ENCODE assay signal across 25 mouse cellular contexts in the genomic region with DNA sequence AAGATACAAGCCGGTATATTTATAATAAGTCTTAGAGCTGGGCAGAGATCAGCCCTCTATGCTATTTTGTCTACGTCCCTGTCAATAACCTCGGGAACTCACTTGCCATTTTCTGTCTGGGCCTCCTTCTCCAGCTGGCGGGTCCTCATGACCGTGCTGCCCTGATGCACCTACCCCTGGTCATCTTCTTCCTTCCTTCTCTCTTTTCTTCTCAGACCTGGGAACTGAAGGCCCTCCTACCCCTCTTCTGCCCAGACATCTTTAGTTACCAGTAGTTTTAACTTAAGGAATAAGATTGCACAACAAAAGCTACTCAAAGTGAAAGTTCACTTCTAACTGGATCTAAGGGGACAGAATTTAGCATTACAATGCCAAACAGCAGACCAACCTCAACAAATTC.
"Had no signal": no experiment of that assay in that cellular context is flagged by ENCODE, and none has a peak within 500 bp of the region (broad histone marks: within the 10 kb centered on the region; RNA-seq: fewer than 3 reads in every experiment).

No protein-coding gene starts in this region.

- H3K4me2 ChIP-seq: heart, embryonic 11.5 days; heart, embryonic 13.5 days; heart, embryonic 15.5 days; hindbrain, embryonic 12.5 days; hindbrain, embryonic 14.5 days; intestine, embryonic 15.5 days; kidney, embryonic 15.5 days; limb, embryonic 12.5 days; liver, embryonic 11.5 days had no signal

- H3K27ac ChIP-seq: heart, adult 2 months; heart, embryonic 13.5 days; heart, embryonic 15.5 days; hindbrain, embryonic 10.5 days; hindbrain, embryonic 12.5 days; hindbrain, embryonic 14.5 days; intestine, embryonic 15.5 days; kidney, embryonic 15.5 days; kidney, postnatal 0 days; layer of hippocampus, adult 2 months; left cerebral cortex, adult 2 months; limb, embryonic 10.5 days; limb, embryonic 12.5 days; liver, embryonic 14.5 days had no signal

- H3K27me3 ChIP-seq: heart, embryonic 13.5 days; heart, embryonic 15.5 days; hindbrain, embryonic 12.5 days; intestine, embryonic 15.5 days; kidney, embryonic 15.5 days; limb, embryonic 12.5 days had no signal

- DNase-seq: forebrain, postnatal 0 days; gastrocnemius, postnatal 14 days; gastrocnemius, postnatal 36 days; heart, adult 2 months; heart, postnatal 14 days; heart, postnatal 4 days; kidney, adult 18-20 months had no signal

- H3K4me1 ChIP-seq: hindbrain, embryonic 10.5 days; hindbrain, embryonic 12.5 days; intestine, embryonic 15.5 days; limb, embryonic 10.5 days; limb, embryonic 12.5 days had no signal

- ATAC-seq: forebrain, postnatal 0 days; hindbrain, embryonic 16.5 days; inflammation-experienced regulatory T-cells, adult 6 months; intestine, postnatal 0 days had no signal

- H3K36me3 ChIP-seq: heart, embryonic 15.5 days had no signal

- H3K9me3 ChIP-seq: heart, embryonic 13.5 days; heart, embryonic 15.5 days; hindbrain, embryonic 10.5 days; hindbrain, embryonic 12.5 days; intestine, embryonic 15.5 days; kidney, embryonic 15.5 days; limb, embryonic 10.5 days; limb, embryonic 12.5 days had no signal

- H3K4me3 ChIP-seq: heart, adult 2 months; heart, embryonic 13.5 days; heart, embryonic 15.5 days; hindbrain, embryonic 10.5 days; hindbrain, embryonic 12.5 days; intestine, embryonic 15.5 days; kidney, embryonic 15.5 days; layer of hippocampus, adult 2 months; left cerebral cortex, adult 2 months; limb, embryonic 10.5 days; limb, embryonic 12.5 days had no signal

- H3K9ac ChIP-seq: forebrain, postnatal 0 days; heart, embryonic 13.5 days; heart, embryonic 15.5 days; hindbrain, embryonic 12.5 days; hindbrain, embryonic 14.5 days; intestine, embryonic 15.5 days; kidney, embryonic 15.5 days; limb, embryonic 12.5 days; liver, embryonic 14.5 days had no signal
